Mouse (Mus musculus): ENCODE results near the gene Cdk10. TPM values are rescaled to one million over a fixed set of nuclear protein-coding genes. Genes with fewer than 3 reads are reported as not detected.

Cdk10 gene
- polyA plus RNA-seq, 1 experiment = 64.5 TPM

- no peak for DNase-seq (ENCODE audit: low read depth)
These were observed 47.3 kb downstream of the Cdk10 start for GRCm38 (mm10) chr8:123271901-123272300.

DNA sequence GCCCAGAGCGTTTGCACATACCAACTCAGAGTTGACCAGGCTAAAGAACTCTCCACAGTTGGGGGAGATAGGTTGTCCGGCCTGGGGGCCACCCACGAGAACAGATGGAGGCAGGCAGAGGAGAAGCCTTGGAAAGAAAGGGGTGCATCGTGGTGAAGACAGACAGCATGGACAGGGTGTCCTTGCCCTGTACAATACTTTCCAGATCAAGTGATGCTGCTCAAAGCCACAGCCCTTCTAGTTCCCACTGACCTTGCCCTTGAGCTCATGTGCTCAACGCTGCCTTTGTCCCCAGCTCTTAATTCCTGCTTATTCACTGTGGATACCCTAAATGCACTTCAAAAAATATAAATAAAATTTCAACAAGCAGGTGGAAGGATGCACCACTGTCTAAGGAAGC lies 49.8 kb downstream of the Cdk10 start:
- DNase-seq (ENCODE audit: low read depth) = no peak

DNA sequence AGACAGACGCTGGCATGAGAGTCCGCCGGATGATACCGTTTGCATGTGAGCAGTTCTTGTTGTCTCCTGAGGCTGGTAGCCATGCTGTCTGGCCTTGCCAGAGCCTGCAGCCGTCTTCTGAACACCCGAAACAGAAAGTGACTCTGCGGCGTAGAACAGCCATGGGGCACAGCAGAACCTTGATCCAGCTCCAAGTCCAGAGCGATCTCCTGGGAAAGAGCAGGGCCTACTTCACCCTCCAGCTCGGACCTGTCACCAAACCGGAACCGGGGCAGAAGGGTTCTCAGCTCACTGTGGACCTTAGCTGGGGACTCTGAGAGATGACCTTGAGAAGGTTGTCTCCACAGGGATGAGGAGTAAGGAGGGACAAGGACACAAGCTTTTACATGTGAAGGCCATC lies 50.5 kb downstream of the Cdk10 start:
- no peak for DNase-seq (ENCODE audit: low read depth)

DNA sequence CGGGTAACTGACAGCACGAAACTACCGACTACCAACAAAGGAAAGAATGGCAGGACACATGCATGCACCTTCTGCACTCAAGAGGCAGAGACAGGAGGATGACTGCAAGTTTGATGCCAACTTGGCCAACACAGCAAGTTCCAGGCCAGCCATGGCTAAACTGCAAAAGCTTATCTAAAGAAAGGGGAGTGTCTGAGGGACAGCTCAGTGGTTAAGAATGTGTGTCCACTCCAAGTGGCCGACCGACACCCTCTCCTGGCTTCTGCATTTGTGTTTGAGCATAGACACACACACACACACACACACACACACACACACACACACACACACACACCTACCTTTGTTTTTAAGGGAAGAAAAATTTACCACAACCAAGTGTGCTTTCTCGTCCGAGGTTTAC lies 53.8 kb downstream of the Cdk10 start:
- no peak for DNase-seq (ENCODE audit: low read depth)

DNA sequence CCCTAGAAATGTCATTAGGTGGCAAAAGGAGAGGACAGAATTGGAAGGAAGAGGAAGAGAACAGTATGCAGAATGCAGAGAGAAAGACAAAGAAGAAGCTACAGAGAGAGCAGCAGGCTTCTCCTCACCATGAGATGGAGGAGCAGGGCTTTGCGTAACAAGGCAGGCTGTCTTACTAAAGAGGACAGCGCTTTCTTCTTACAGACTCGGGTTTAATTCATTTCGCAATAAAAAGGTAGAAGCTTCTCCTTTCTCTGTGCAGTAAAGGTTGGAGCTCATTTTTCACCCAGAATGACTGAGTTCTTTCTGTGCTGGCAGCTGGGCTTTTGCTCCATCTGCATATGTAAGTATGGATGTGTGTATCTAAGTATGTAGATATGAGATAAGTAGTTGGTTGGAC lies 55.2 kb downstream of the Cdk10 start:
- no peak for DNase-seq (ENCODE audit: low read depth)

- peak; percentile 64 for DNase-seq (ENCODE audit: low read depth)
These were observed 55.9 kb downstream of the Cdk10 start for GRCm38 (mm10) chr8:123280302-123281094.

Other genes starting within 250 kb of the Cdk10 start
- 48.7 and 53.0 TPM in 2 replicates for gene Ankrd11, start 182.6 kb upstream of the Cdk10 start, polyA plus RNA-seq (2012; rRNA removed)
- gene Spg7, start 161.9 kb upstream of the Cdk10 start, polyA plus RNA-seq (2012; rRNA removed) = 113 and 128 TPM in 2 replicates
- 1,855 and 2,227 TPM in 2 replicates for gene Rpl13, start 122.5 kb upstream of the Cdk10 start, polyA plus RNA-seq (2012; rRNA removed)
- gene Cpne7, start 107.5 kb upstream of the Cdk10 start, polyA plus RNA-seq (2012; rRNA removed) = 3.7 and 6.1 TPM in 2 replicates
- 73.5 and 81.9 TPM in 2 replicates for gene Sult5a1, start 66.5 kb upstream of the Cdk10 start, polyA plus RNA-seq (2012; rRNA removed)
- 94.5 and 111 TPM in 2 replicates for gene Dpep1, start 38.6 kb upstream of the Cdk10 start, polyA plus RNA-seq (2012; rRNA removed)
- 126 and 136 TPM in 2 replicates for gene Chmp1a, start 12.1 kb upstream of the Cdk10 start, polyA plus RNA-seq (2012; rRNA removed)
- 3.4 and 6.6 TPM in 2 replicates for gene Spata33, start 12.0 kb upstream of the Cdk10 start, polyA plus RNA-seq (2012; rRNA removed)
- 13.3 and 17.4 TPM in 2 replicates for gene Spata2l, start 11.4 kb downstream of the Cdk10 start, polyA plus RNA-seq (2012; rRNA removed)
- gene Zfp276, start 29.4 kb downstream of the Cdk10 start, polyA plus RNA-seq (2012; rRNA removed) = 30.5 and 35.1 TPM in 2 replicates
- gene Vps9d1, start 29.5 kb downstream of the Cdk10 start, polyA plus RNA-seq (2012; rRNA removed) = 54.0 and 57.9 TPM in 2 replicates
- gene Fanca, start 93.7 kb downstream of the Cdk10 start, polyA plus RNA-seq (2012; rRNA removed) = 81.8 and 123 TPM in 2 replicates
- 2.6 and 2.7 TPM in 2 replicates for gene Spire2, start 107.9 kb downstream of the Cdk10 start, polyA plus RNA-seq (2012; rRNA removed)
- 207 and 223 TPM in 2 replicates for gene Tcf25, start 148.9 kb downstream of the Cdk10 start, polyA plus RNA-seq (2012; rRNA removed)
- gene Mc1r, start 182.3 kb downstream of the Cdk10 start, polyA plus RNA-seq (2012; rRNA removed) = not detected in 2 replicates
- 0.42 and 0.97 TPM in 2 replicates for gene Tubb3, start 186.6 kb downstream of the Cdk10 start, polyA plus RNA-seq (2012; rRNA removed)
- 42.0 and 45.1 TPM in 2 replicates for gene Def8, start 198.7 kb downstream of the Cdk10 start, polyA plus RNA-seq (2012; rRNA removed)